Mouse (Mus musculus): Measurements from ENCODE around the gene Gm4214.
"Not testable (repeated sequence)": the region's sequence is repeated elsewhere in the genome, so short reads cannot be mapped to it uniquely, and the experiment has no call there.

The Gm4214 gene

GRCm38 (mm10) chr7:22984573-22984972, at the start of gene Gm4214:
Gene Gm4214 (minus strand): TSS chr7:22984673.
- not testable (repeated sequence) for DNase-seq (ENCODE audit: low read depth in 2 of 2, low spot score in 2 of 2)

- DNase-seq (ENCODE audit: low read depth in 2 of 2, low spot score in 2 of 2): not testable (repeated sequence)
These were observed 35.4 kb upstream of the Gm4214 start, which contains the start of gene Gm4216 for GRCm38 (mm10) chr7:23019823-23020222. Gene Gm4216 (minus strand): TSS chr7:23019923.
